Mouse (Mus musculus) adipocyte (in vitro differentiated cells): Measurements from ENCODE around the gene Pank1.

Source experiments
- DNase-seq: peaks from one replicate; pipeline ENCODE4 v3.0.0-alpha.2; 2016; ENCODE audit warnings: low spot score

Gene Pank1

GRCm38 (mm10) chr19:34878603-34879541 is at the start of gene Pank1:
Gene Pank1 (minus strand): TSS chr19:34879455.
- peak; percentile 60 for DNase-seq

GRCm38 (mm10) chr19:34922603-34922963 is 43.3 kb upstream of the Pank1 start:
- DNase-seq, result no peak

- peak; percentile 89 for DNase-seq
Measured at GRCm38 (mm10) chr19:34921652-34922602, 42.7 kb upstream of the Pank1 start, which contains the start of gene Kif20b. Gene Kif20b (plus strand): TSS chr19:34922361.

GRCm38 (mm10) chr19:34921253-34921651 is 42.0 kb upstream of the Pank1 start:
- peak; percentile 52 for DNase-seq

GRCm38 (mm10) chr19:34920531-34920930 is 41.3 kb upstream of the Pank1 start:
- no peak for DNase-seq

- DNase-seq, result no peak
Measured at GRCm38 (mm10) chr19:34920066-34920465, 40.8 kb upstream of the Pank1 start.

GRCm38 (mm10) chr19:34912366-34912765 is 33.1 kb upstream of the Pank1 start:
- DNase-seq, result no peak

- DNase-seq, result no peak
Measured at GRCm38 (mm10) chr19:34906772-34907171, 27.5 kb upstream of the Pank1 start.

- no peak for DNase-seq
Measured at GRCm38 (mm10) chr19:34905424-34905823, 26.2 kb upstream of the Pank1 start.

GRCm38 (mm10) chr19:34904032-34904431 is 24.8 kb upstream of the Pank1 start:
- no peak for DNase-seq

GRCm38 (mm10) chr19:34901735-34902134 is 22.5 kb upstream of the Pank1 start:
- no peak for DNase-seq

GRCm38 (mm10) chr19:34901266-34901665 is 22.0 kb upstream of the Pank1 start:
- DNase-seq, result no peak

- DNase-seq, result no peak
Measured at GRCm38 (mm10) chr19:34898941-34899340, 19.7 kb upstream of the Pank1 start.

- DNase-seq, result no peak
Measured at GRCm38 (mm10) chr19:34897082-34897965, 18.1 kb upstream of the Pank1 start.

- no peak for DNase-seq
Measured at GRCm38 (mm10) chr19:34895082-34895481, 15.8 kb upstream of the Pank1 start.

- DNase-seq, result no peak
Measured at GRCm38 (mm10) chr19:34891590-34891989, 12.3 kb upstream of the Pank1 start.

- DNase-seq, result no peak
Measured at GRCm38 (mm10) chr19:34890981-34891380, 11.7 kb upstream of the Pank1 start.

- DNase-seq, result no peak
Measured at GRCm38 (mm10) chr19:34886324-34886723, 7.1 kb upstream of the Pank1 start.

- no peak for DNase-seq
Measured at GRCm38 (mm10) chr19:34883526-34884224, 4.4 kb upstream of the Pank1 start.

- DNase-seq, result no peak
Measured at GRCm38 (mm10) chr19:34882443-34882842, 3.2 kb upstream of the Pank1 start.

- DNase-seq, result no peak
Measured at GRCm38 (mm10) chr19:34881160-34881559, 1.9 kb upstream of the Pank1 start.
